Mouse (Mus musculus): ENCODE data around the gene Arg2. TPM values are rescaled to one million over a fixed set of nuclear protein-coding genes. Genes with fewer than 3 reads are reported as not detected.

Gene Arg2
- polyA plus RNA-seq, 1 experiment from 2014 or later = 1.2 TPM

DNA sequence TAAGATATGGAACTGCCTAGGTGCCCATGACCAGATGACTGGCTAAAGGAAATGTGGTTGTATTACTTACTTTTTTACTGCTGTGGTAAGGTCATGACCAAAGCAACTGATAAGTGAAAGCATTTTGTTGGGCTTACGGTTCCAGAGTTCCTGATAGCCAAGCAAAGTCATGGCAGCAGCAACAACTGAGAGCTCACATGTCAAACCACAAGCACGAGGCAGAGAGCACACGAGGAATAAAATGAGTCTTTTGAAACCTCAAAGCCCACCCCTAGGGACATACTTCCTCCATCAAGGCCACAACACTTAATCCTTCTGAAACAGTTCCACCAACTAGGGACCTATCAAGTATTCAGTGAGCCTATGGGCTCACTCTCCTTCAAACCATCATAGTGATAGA lies 71.3 kb downstream of the Arg2 start:
- no peak overlapping the region for H3K9ac ChIP-seq (replicated peaks)
- no peaks in the 10 kb centered on the region for H3K36me3 ChIP-seq
- H3K4me3 ChIP-seq (replicated peaks) = no peak overlapping the region
- no peaks in the 10 kb centered on the region for H3K27me3 ChIP-seq
- WGBS = 72% methylated on average over 3 of the region's 3 CpGs
- ATAC-seq (ENCODE audit: insufficient number of reproducible peaks, insufficient read depth, low FRiP score, low TSS enrichment, low read depth) = no peak
- H3K4me2 ChIP-seq = no peak overlapping the region
- H3K27ac ChIP-seq = no peak overlapping the region
- H3K4me1 ChIP-seq (replicated peaks) = no peaks in the 10 kb centered on the region
- H3K9me3 ChIP-seq = no peaks in the 10 kb centered on the region

Other genes with a start within 250 kb of the Arg2 start
- 3.7 and 4.5 TPM in 2 replicates for gene Plek2, start 223.8 kb upstream of the Arg2 start, polyA plus RNA-seq (2016; fragmentation: Nextera tagmentation; extraction: Ambion mirVana)
- gene Tmem229b, start 123.2 kb upstream of the Arg2 start, polyA plus RNA-seq (2016; fragmentation: Nextera tagmentation; extraction: Ambion mirVana) = 3.4 and 4.4 TPM in 2 replicates
- 3.0 and 3.1 TPM in 2 replicates for gene Plekhh1, start 101.6 kb upstream of the Arg2 start, polyA plus RNA-seq (2016; fragmentation: Nextera tagmentation; extraction: Ambion mirVana)
- gene Pigh, start 41.1 kb upstream of the Arg2 start, polyA plus RNA-seq (2016; fragmentation: Nextera tagmentation; extraction: Ambion mirVana) = 33.8 and 36.9 TPM in 2 replicates
- 83.0 and 83.9 TPM in 2 replicates for gene Vti1b, start 41.9 kb downstream of the Arg2 start, polyA plus RNA-seq (2016; fragmentation: Nextera tagmentation; extraction: Ambion mirVana)
- gene Rdh11, start 61.5 kb downstream of the Arg2 start, polyA plus RNA-seq (2016; fragmentation: Nextera tagmentation; extraction: Ambion mirVana) = 22.7 and 23.3 TPM in 2 replicates
- gene Rdh12, start 78.1 kb downstream of the Arg2 start, polyA plus RNA-seq (2016; fragmentation: Nextera tagmentation; extraction: Ambion mirVana) = 2.5 and 3.5 TPM in 2 replicates
- gene Zfyve26, start 165.5 kb downstream of the Arg2 start, polyA plus RNA-seq (2016; fragmentation: Nextera tagmentation; extraction: Ambion mirVana) = 12.4 and 17.8 TPM in 2 replicates
- gene Rad51b, start 166.5 kb downstream of the Arg2 start, polyA plus RNA-seq (2016; fragmentation: Nextera tagmentation; extraction: Ambion mirVana) = 6.4 and 8.0 TPM in 2 replicates

Data from limb, embryonic 12.5 days (tissue).